Mouse (Mus musculus) midbrain, embryonic 15.5 days (tissue): Measurements from ENCODE around the gene Slc5a6. TPM values are rescaled to one million over a fixed set of nuclear protein-coding genes. Genes with fewer than 3 reads are reported as not detected.

Experiments
- ATAC-seq: fragments of 200-750 bp; cut with Nextera tagmentation; replicated peaks from 2 replicates; pipeline ENCODE4 v1.8.0; 2017; ENCODE audit warnings: moderate TSS enrichment
- H3K27ac ChIP-seq: fragments of 300-500 bp; sonication (generic); 2 replicates; pipeline ENCODE4 v1.5.1; 2015; ENCODE audit warnings: mild to moderate bottlenecking, inconsistent platforms
- H3K27me3 ChIP-seq: fragments of 300-500 bp; sonication (generic); replicated peaks from 2 replicates; pipeline ENCODE4 v1.6.1; 2015; ENCODE audit warnings: inconsistent platforms
- H3K36me3 ChIP-seq: fragments of 300-500 bp; sonication (generic); replicated peaks from 2 replicates; pipeline ENCODE4 v1.6.1; 2015; ENCODE audit warnings: inconsistent platforms
- H3K4me1 ChIP-seq: fragments of 300-500 bp; sonication (generic); 2 replicates; pipeline ENCODE4 v1.6.1; 2015; ENCODE audit warnings: inconsistent platforms
- H3K4me2 ChIP-seq: fragments of 300-500 bp; sonication (generic); 2 replicates; pipeline ENCODE4 v1.6.1; 2015; ENCODE audit warnings: inconsistent platforms, mild to moderate bottlenecking, moderate library complexity
- H3K4me3 ChIP-seq: fragments of 300-500 bp; sonication (generic); 2 replicates; pipeline ENCODE4 v1.5.1; 2015; ENCODE audit warnings: mild to moderate bottlenecking, inconsistent platforms
- H3K9ac ChIP-seq: fragments of 300-500 bp; sonication (generic); 2 replicates; pipeline ENCODE4 v1.6.1; 2015; ENCODE audit warnings: mild to moderate bottlenecking, inconsistent platforms
- H3K9me3 ChIP-seq: fragments of 300-500 bp; sonication (generic); 2 replicates; pipeline ENCODE4 v1.6.1; 2016; ENCODE audit warnings: inconsistent platforms
- WGBS: fragments of 180-500 bp; shearing (Covaris S2); methylation state at CpG from one replicate; pipeline ENCODE4 v1.1.7; 2015; ENCODE audit warnings: mixed read lengths; 5-methylcytosine and 5-hydroxymethylcytosine counted together
- polyA plus RNA-seq: library from polyadenylated mRNA; unstranded; fragments of >200 nt; fragmentation: Nextera tagmentation; extraction: Ambion mirVana; gene quantifications from 2 replicates; pipeline ENCODE4 v1.2.1, GENCODE M21; 2015

Gene Slc5a6
- polyA plus RNA-seq, 1 experiment from 2014 or later: 29.1 TPM

- no peaks in the 10 kb centered on the region for H3K27me3 ChIP-seq
- H3K4me3 ChIP-seq: no peak overlapping the region
- no peaks in the 10 kb centered on the region for H3K36me3 ChIP-seq
- no peak overlapping the region for H3K9ac ChIP-seq
- 67% methylated on average over 3 of the region's 3 CpGs for WGBS
- H3K4me1 ChIP-seq: no peaks in the 10 kb centered on the region
- no peak for ATAC-seq
- H3K4me2 ChIP-seq: no peak overlapping the region
- H3K27ac ChIP-seq: no peak overlapping the region
- H3K9me3 ChIP-seq: no peaks in the 10 kb centered on the region
Measured at GRCm38 (mm10) chr5:30994074-30994473, 54.6 kb downstream of the Slc5a6 start.

GRCm38 (mm10) chr5:30992980-30993676 lies 55.6 kb downstream of the Slc5a6 start:
- no peak overlapping the region for H3K27ac ChIP-seq
- H3K36me3 ChIP-seq: no peaks in the 10 kb centered on the region
- no peaks in the 10 kb centered on the region for H3K4me1 ChIP-seq
- no peaks in the 10 kb centered on the region for H3K9me3 ChIP-seq
- WGBS: 79% methylated on average over 5 of the region's 5 CpGs
- H3K27me3 ChIP-seq: no peaks in the 10 kb centered on the region
- no peak overlapping the region for H3K4me2 ChIP-seq
- H3K9ac ChIP-seq: no peak overlapping the region
- ATAC-seq: no peak
- H3K4me3 ChIP-seq: no peak overlapping the region

Other genes starting within 250 kb of the Slc5a6 start
- gene Mapre3, start 234.3 kb downstream of the Slc5a6 start, polyA plus RNA-seq: 164 and 166 TPM in 2 replicates
- 68.8 and 72.7 TPM in 2 replicates for gene Tmem214, start 180.9 kb downstream of the Slc5a6 start, polyA plus RNA-seq
- gene Agbl5, start 160.2 kb downstream of the Slc5a6 start, polyA plus RNA-seq: 25.2 and 32.3 TPM in 2 replicates
- gene Ost4, start 141.1 kb downstream of the Slc5a6 start, polyA plus RNA-seq: 217 and 225 TPM in 2 replicates
- 17.8 and 20.3 TPM in 2 replicates for gene Emilin1, start 135.5 kb downstream of the Slc5a6 start, polyA plus RNA-seq
- 8.0 and 10.4 TPM in 2 replicates for gene Khk, start 127.5 kb downstream of the Slc5a6 start, polyA plus RNA-seq
- gene Cgref1, start 103.3 kb downstream of the Slc5a6 start, polyA plus RNA-seq: 62.7 and 66.5 TPM in 2 replicates
- 110 and 113 TPM in 2 replicates for gene Preb, start 88.6 kb downstream of the Slc5a6 start, polyA plus RNA-seq
- gene Tcf23, start 80.3 kb downstream of the Slc5a6 start, polyA plus RNA-seq: 0.08 TPM in 1 of 2 replicates, not detected in the other
- gene Atraid, start 612 bp downstream of the Slc5a6 start, polyA plus RNA-seq: 161 and 164 TPM in 2 replicates
- gene Cad, start 5.9 kb upstream of the Slc5a6 start, polyA plus RNA-seq: 14.9 and 16.2 TPM in 2 replicates
- not detected in 2 replicates for gene Dnajc5g, start 57.4 kb upstream of the Slc5a6 start, polyA plus RNA-seq
- gene Slc30a3, start 59.3 kb upstream of the Slc5a6 start, polyA plus RNA-seq: 20.4 and 21.5 TPM in 2 replicates
- not detected in 2 replicates for gene Trim54, start 67.8 kb upstream of the Slc5a6 start, polyA plus RNA-seq
- not detected in 2 replicates for gene Ucn, start 89.9 kb upstream of the Slc5a6 start, polyA plus RNA-seq
- gene Mpv17, start 105.3 kb upstream of the Slc5a6 start, polyA plus RNA-seq: 51.5 and 57.8 TPM in 2 replicates
- 1.7 TPM in 2 replicates for gene Gm29609, start 131.0 kb upstream of the Slc5a6 start, polyA plus RNA-seq
- 72.3 and 73.6 TPM in 2 replicates for gene Gtf3c2, start 131.2 kb upstream of the Slc5a6 start, polyA plus RNA-seq
- 125 and 126 TPM in 2 replicates for gene Snx17, start 144.3 kb upstream of the Slc5a6 start, polyA plus RNA-seq
- gene Eif2b4, start 144.5 kb upstream of the Slc5a6 start, polyA plus RNA-seq: 85.0 and 92.1 TPM in 2 replicates
- gene Zfp513, start 153.4 kb upstream of the Slc5a6 start, polyA plus RNA-seq: 17.0 and 19.4 TPM in 2 replicates
- gene Ppm1g, start 171.8 kb upstream of the Slc5a6 start, polyA plus RNA-seq: 191 and 200 TPM in 2 replicates
- 169 and 177 TPM in 2 replicates for gene Nrbp1, start 191.9 kb upstream of the Slc5a6 start, polyA plus RNA-seq
- gene Gm9970, start 192.3 kb upstream of the Slc5a6 start, polyA plus RNA-seq: 0.45 and 0.69 TPM in 2 replicates
- gene Krtcap3, start 202.8 kb upstream of the Slc5a6 start, polyA plus RNA-seq: 2.5 and 3.2 TPM in 2 replicates
- 34.3 and 36.6 TPM in 2 replicates for gene Ift172, start 242.2 kb upstream of the Slc5a6 start, polyA plus RNA-seq
- gene Fndc4, start 247.2 kb upstream of the Slc5a6 start, polyA plus RNA-seq: 107 and 113 TPM in 2 replicates
- gene Gckr, start 248.5 kb upstream of the Slc5a6 start, polyA plus RNA-seq: 0.50 and 0.74 TPM in 2 replicates